Mouse (Mus musculus): Measurements from ENCODE around the gene Sox5. TPM values are rescaled to one million over a fixed set of nuclear protein-coding genes. Genes with fewer than 3 reads are reported as not detected.

The Sox5 gene
- polyA plus RNA-seq, 2 experiments = 1.6 to 1.7 TPM

DNA sequence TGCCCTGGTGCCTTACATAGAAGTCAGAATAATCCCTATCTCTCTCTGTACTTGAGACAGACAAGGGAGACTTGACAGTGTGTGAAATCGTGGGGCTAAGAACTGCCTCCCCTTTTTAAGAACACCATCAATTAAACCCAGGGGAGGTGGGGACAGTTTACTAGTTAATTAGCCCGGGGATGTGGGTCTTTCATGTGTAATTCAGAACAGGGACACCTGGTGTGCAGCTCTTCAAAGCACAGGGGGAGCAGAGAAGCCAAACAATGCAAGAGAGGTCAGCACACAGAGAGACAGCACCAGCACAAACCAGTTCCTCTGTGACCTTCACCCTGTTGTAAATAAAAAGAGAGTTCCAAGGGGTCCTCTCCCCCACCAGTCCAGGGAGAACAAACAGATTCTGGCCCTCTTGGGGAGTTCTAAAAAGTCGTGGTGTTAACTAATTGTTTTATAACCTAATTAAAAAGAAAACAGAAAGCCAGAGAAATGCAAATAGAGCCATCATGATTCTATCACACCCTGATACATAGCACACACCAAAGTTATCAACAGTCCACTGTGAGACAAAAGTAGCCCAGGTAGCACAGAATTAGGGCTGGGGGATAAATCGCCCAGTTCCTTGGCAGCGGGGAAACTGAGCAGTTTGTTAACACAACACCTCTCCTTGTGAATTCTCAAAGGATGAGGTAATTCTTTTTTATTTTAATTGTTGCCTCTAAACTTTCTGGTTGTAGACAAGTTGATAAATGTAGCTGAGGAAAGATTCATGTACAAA is 420.3 kb downstream of the Sox5 start:
- no peak overlapping the region for H3K9ac ChIP-seq (replicated peaks)
- no peak overlapping the region for H3K4me3 ChIP-seq (ENCODE audit: insufficient read depth in 1 of 2, low read depth in 2 of 2, low read length in 2 of 2)
- ATAC-seq (ENCODE audit: insufficient read depth) (peak; percentile 35; the same call in 1 of the 2 replicates), DNase-seq (ENCODE audit: low read depth in 3 of 3, low spot score in 3 of 3) (no peak)
- no peak overlapping the region for H3K4me2 ChIP-seq (ENCODE audit: low read depth)
- H3K27me3 ChIP-seq (ENCODE audit: control insufficient read depth, insufficient read depth, low read length) = no peaks in the 10 kb centered on the region
- no peaks in the 10 kb centered on the region for H3K36me3 ChIP-seq (replicated peaks; ENCODE audit: control insufficient read depth, insufficient read depth, low read depth)
- H3K4me1 ChIP-seq (replicated peaks; ENCODE audit: control insufficient read depth in 2 of 2, insufficient read depth in 2 of 2, low read length in 1 of 2) = no peaks in the 10 kb centered on the region; a peak in 1 of 4 replicates
- TF ChIP-seq EP300 (IDR thresholded peaks at IDR 0.05; ENCODE audit: low read depth) (no peak), CTCF (IDR thresholded peaks at IDR 0.05; ENCODE audit: low read depth) (no peak)
- WGBS (ENCODE audit: insufficient replicate concordance) = 26% methylated on average over 5 of the region's 5 CpGs
- no peak overlapping the region for H3K27ac ChIP-seq
- H3K9me3 ChIP-seq (ENCODE audit: control insufficient read depth, low read length) = no peaks in the 10 kb centered on the region

DNA sequence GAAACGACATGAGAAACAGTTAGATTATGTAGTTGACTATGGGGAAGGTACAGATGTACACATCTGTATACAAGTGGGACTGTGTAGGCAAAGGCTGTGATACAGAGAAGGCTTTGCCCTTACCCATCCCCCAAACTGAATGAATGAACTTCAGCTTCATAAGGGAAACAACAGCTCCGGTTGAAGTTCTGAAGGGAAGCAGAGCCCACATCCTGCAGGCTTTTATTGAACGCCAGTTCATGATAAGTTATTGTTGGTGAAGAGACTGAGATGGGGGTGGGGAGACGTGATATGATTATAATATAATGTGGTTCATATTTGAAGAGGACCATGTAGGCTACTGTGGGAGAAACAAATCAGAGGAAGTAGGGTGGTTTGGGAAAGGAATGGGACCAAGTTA is 424.7 kb downstream of the Sox5 start:
- H3K9me3 ChIP-seq (ENCODE audit: control insufficient read depth, low read length) = no peaks in the 10 kb centered on the region
- TF ChIP-seq EP300 (IDR thresholded peaks at IDR 0.05; ENCODE audit: low read depth) (no peak), CTCF (IDR thresholded peaks at IDR 0.05; ENCODE audit: low read depth) (no peak)
- 47% methylated on average over 4 of the region's 4 CpGs for WGBS (ENCODE audit: insufficient replicate concordance)
- no peak overlapping the region for H3K4me3 ChIP-seq (ENCODE audit: insufficient read depth in 1 of 2, low read depth in 2 of 2, low read length in 2 of 2)
- no peak overlapping the region for H3K9ac ChIP-seq (replicated peaks)
- ATAC-seq (ENCODE audit: insufficient read depth) (no peak), DNase-seq (ENCODE audit: low read depth in 3 of 3, low spot score in 3 of 3) (no peak)
- H3K27me3 ChIP-seq (ENCODE audit: control insufficient read depth, insufficient read depth, low read length) = no peaks in the 10 kb centered on the region
- H3K27ac ChIP-seq = no peak overlapping the region
- no peak overlapping the region for H3K4me2 ChIP-seq (ENCODE audit: low read depth)
- no peaks in the 10 kb centered on the region; a peak in 1 of 4 replicates for H3K4me1 ChIP-seq (replicated peaks; ENCODE audit: control insufficient read depth in 2 of 2, insufficient read depth in 2 of 2, low read length in 1 of 2)
- no peaks in the 10 kb centered on the region for H3K36me3 ChIP-seq (replicated peaks; ENCODE audit: control insufficient read depth, insufficient read depth, low read depth)

DNA sequence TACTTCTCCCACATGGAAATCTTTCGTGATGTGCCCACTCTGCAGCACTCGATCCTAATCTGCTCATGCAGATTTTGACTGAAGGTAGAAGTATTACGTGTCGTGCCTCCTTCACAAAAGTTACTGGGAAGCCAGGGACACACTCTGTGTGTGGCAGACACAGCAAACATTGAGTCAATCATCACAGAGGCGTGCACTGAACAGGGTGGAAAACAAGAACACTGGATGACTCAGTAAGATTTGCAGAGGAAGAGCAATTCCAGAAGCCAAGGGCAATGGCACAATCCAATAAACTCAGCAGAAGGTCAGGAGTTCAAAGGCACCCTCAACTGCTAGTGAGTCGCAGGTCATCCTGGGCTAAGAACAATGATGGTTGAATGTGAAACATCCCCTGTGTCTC is 430.7 kb downstream of the Sox5 start:
- no peak overlapping the region for H3K4me2 ChIP-seq (ENCODE audit: low read depth)
- no peak overlapping the region for H3K4me3 ChIP-seq (ENCODE audit: insufficient read depth in 1 of 2, low read depth in 2 of 2, low read length in 2 of 2)
- H3K27me3 ChIP-seq (ENCODE audit: control insufficient read depth, insufficient read depth, low read length) = no peaks in the 10 kb centered on the region
- WGBS (ENCODE audit: insufficient replicate concordance) = 53% methylated on average over 6 of the region's 6 CpGs
- no peaks in the 10 kb centered on the region for H3K36me3 ChIP-seq (replicated peaks; ENCODE audit: control insufficient read depth, insufficient read depth, low read depth)
- no peaks in the 10 kb centered on the region for H3K9me3 ChIP-seq (ENCODE audit: control insufficient read depth, low read length)
- no peaks in the 10 kb centered on the region for H3K4me1 ChIP-seq (replicated peaks; ENCODE audit: control insufficient read depth in 2 of 2, insufficient read depth in 2 of 2, low read length in 1 of 2)
- H3K27ac ChIP-seq = no peak overlapping the region
- no peak for ATAC-seq (ENCODE audit: insufficient read depth)
- no peak overlapping the region for H3K9ac ChIP-seq (replicated peaks)
- DNase-seq (ENCODE audit: low read depth in 3 of 3, low spot score in 3 of 3) = no peak
- TF ChIP-seq EP300 (IDR thresholded peaks at IDR 0.05; ENCODE audit: low read depth) (no peak), CTCF (IDR thresholded peaks at IDR 0.05; ENCODE audit: low read depth) (no peak)

DNA sequence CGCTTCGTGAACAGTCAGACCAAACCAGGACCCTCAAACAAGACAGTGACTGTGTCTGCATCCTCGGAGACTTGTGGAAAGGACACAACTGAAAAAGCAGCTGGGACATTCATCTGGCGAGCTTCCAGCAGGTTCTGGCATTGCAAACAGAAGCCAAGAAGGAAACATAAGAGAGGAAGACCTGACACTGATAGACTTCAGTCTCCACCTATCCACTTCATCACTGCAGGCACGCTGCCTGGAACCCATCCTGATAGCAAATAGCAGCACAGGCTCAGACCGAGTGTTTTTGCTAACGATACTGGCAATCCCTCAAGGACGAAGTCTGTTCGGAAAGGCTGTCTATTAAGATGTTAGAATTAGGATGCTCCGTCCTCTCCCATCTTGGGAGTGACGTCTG is 438.4 kb downstream of the Sox5 start:
- no peak overlapping the region for H3K27ac ChIP-seq
- H3K36me3 ChIP-seq (replicated peaks; ENCODE audit: control insufficient read depth, insufficient read depth, low read depth) = no peaks in the 10 kb centered on the region
- ATAC-seq (ENCODE audit: insufficient read depth) (no peak), DNase-seq (ENCODE audit: low read depth in 3 of 3, low spot score in 3 of 3) (no peak)
- no peaks in the 10 kb centered on the region for H3K27me3 ChIP-seq (ENCODE audit: control insufficient read depth, insufficient read depth, low read length)
- no peaks in the 10 kb centered on the region for H3K4me1 ChIP-seq (replicated peaks; ENCODE audit: control insufficient read depth in 2 of 2, insufficient read depth in 2 of 2, low read length in 1 of 2)
- H3K9me3 ChIP-seq (ENCODE audit: control insufficient read depth, low read length) = no peaks in the 10 kb centered on the region
- H3K4me2 ChIP-seq (ENCODE audit: low read depth) = no peak overlapping the region
- H3K4me3 ChIP-seq (ENCODE audit: insufficient read depth in 1 of 2, low read depth in 2 of 2, low read length in 2 of 2) = no peak overlapping the region
- WGBS (ENCODE audit: insufficient replicate concordance) = 65% methylated on average over 11 of the region's 11 CpGs
- H3K9ac ChIP-seq (replicated peaks) = no peak overlapping the region
- TF ChIP-seq CTCF (IDR thresholded peaks at IDR 0.05; ENCODE audit: low read depth) (no peak), EP300 (IDR thresholded peaks at IDR 0.05; ENCODE audit: low read depth) (no peak)

DNA sequence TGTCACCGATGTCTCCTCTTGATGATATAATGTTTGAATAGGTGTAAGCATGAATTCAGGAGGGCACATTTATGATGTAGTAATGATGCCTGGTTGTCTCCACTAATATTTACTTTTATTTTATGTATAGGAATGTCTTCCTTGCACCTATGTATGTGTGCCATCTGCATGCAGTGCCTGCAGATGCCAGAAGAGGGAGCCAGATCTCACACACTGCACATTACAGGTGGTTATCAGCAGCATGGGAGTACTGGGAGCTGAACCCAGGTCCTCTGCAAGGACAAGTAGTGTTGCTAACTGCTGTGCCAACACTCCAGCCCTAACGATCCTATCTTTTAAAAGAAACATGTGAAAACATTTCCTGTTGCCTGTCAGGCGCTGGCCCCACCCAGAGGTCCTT is 442.2 kb downstream of the Sox5 start:
- H3K4me3 ChIP-seq (ENCODE audit: insufficient read depth in 1 of 2, low read depth in 2 of 2, low read length in 2 of 2) = no peak overlapping the region
- no peak for ATAC-seq (ENCODE audit: insufficient read depth)
- no peaks in the 10 kb centered on the region for H3K4me1 ChIP-seq (replicated peaks; ENCODE audit: control insufficient read depth in 2 of 2, insufficient read depth in 2 of 2, low read length in 1 of 2)
- no peaks in the 10 kb centered on the region for H3K36me3 ChIP-seq (replicated peaks; ENCODE audit: control insufficient read depth, insufficient read depth, low read depth)
- TF ChIP-seq EP300 (IDR thresholded peaks at IDR 0.05; ENCODE audit: low read depth) (no peak), CTCF (IDR thresholded peaks at IDR 0.05; ENCODE audit: low read depth) (peak; percentile 49)
- H3K27me3 ChIP-seq (ENCODE audit: control insufficient read depth, insufficient read depth, low read length) = no peaks in the 10 kb centered on the region
- no peak overlapping the region for H3K9ac ChIP-seq (replicated peaks)
- no peak overlapping the region for H3K27ac ChIP-seq
- H3K9me3 ChIP-seq (ENCODE audit: control insufficient read depth, low read length) = no peaks in the 10 kb centered on the region
- DNase-seq (ENCODE audit: low read depth in 3 of 3, low spot score in 3 of 3) = no peak
- 56% methylated on average over 3 of the region's 3 CpGs for WGBS (ENCODE audit: insufficient replicate concordance)
- no peak overlapping the region for H3K4me2 ChIP-seq (ENCODE audit: low read depth)

All from liver, embryonic 14.5 days (tissue).